Mouse (Mus musculus) gastrocnemius, postnatal 36 days (tissue): ENCODE measurements around the gene Dlgap1. TPM values are rescaled to one million over a fixed set of nuclear protein-coding genes. Genes with fewer than 3 reads are reported as not detected.
"Not testable (repeated sequence)": the region's sequence is repeated elsewhere in the genome, so short reads cannot be mapped to it uniquely, and the experiment has no call there.

ENCODE experiments used
- DNase-seq, 2 experiments: peaks; one replicate each; pipeline ENCODE4 v3.0.0; 2022
- intact Hi-C: fragments of 180-260 bp; cut with DNase I; formaldehyde crosslinking; loops from one replicate; pipeline ENCODE4 v1.15.1; 2025
- total RNA-seq, 2 experiments: library from RNA; stranded (reverse); gene quantifications; 2 replicates each; pipeline ENCODE4 v1.2.3; 2021

Dlgap1 gene
- total RNA-seq, 2 experiments from 2014 or later = 0.10 to 0.54 TPM

- intact Hi-C loops = no loop called here
- no peak for DNase-seq
These were observed 544.9 kb downstream of the Dlgap1 start for GRCm38 (mm10) chr17:70513736-70514135.

GRCm38 (mm10) chr17:70516506-70516905 lies 547.6 kb downstream of the Dlgap1 start:
- intact Hi-C loops = no loop called here
- no peak for DNase-seq

DNA sequence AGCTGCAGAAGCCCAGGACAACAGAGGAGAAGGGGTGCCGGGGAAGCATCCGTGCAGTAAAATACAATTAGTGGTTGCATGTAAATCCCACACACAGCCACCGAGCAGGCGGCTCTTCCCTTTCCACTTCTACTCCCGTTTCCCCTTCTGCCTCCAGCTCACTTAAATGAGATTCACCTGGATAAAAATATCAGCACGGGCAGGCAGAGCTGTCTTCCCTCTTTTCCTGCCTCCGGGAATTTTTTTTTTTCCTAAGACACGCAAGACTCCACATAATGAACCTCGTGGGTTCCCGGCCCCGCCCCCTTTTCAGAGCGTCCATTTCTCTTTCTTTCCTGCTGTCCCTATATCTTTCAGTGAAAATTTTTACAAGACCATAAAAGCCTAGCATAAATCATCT lies 548.5 kb downstream of the Dlgap1 start:
- no peak for DNase-seq
- intact Hi-C loops = no loop called here

DNA sequence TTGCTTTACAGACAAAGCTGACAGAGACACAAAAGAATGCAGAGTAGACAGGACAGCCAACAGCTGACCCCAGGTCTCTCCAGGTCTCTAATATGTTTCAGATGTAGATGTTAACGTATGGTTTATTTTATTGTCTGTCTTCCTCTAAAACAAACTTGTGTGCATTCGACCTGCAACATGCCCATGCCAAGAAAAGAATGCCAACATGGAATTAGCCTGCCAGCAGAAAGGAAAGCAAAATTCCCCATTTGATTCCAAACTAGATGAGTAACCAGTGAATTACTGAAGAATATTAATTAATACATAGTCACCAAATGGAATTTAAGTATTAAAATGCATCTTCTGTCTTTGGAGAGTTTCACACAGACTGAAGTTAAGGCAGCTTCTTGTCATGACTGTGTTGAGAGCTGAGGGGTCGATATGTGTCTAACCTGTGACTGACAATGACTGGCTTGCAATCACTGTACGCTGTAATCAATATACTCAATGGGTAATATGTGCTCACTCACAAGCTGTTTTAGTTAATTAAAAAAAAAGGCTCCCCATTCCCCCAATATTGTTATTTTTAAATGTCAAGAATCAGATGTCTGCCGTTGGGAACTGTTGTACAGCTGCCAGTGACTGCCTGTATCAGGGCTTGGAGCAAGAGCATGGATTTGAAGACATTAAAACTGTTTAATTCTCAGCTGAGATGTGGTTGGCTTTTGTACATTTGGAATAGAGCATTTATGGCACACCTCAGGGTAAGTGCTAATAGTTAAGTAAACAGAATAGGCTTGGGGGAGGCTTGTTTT lies 552.4 kb downstream of the Dlgap1 start:
- DNase-seq = no peak
- intact Hi-C loops = no loop called here

DNA sequence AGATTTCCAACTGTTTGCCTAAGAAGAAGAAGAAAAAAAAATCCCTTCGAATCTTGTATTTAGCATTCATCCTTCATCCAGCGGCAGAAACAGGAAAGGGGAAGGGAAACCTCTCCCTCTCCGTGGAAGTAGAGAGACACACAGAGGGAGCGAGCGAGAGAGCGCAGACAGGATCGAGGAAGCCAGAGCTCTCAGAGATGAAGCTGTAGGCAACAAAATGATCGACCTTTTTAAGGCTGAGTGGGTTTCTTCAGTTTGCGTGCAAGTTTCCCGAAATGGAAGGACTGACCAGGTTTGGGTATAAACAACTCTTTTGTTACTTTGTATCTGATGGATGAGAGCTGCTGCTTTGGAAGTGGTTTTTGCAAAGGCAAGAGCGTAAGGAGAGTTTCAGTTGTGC lies 553.1 kb downstream of the Dlgap1 start:
- intact Hi-C loops = no loop called here
- DNase-seq = no peak

GRCm38 (mm10) chr17:70525990-70526389 lies 557.1 kb downstream of the Dlgap1 start:
- no peak for DNase-seq
- intact Hi-C loops = loop anchor here (2.0 kb wide), 1 partner anchor 107 kb away; no protein-coding TSS in a partner anchor

- intact Hi-C loops = loop anchor here (2.0 kb wide), 1 partner anchor 106 kb away; no protein-coding TSS in a partner anchor
- DNase-seq = no peak
These were observed 558.2 kb downstream of the Dlgap1 start for GRCm38 (mm10) chr17:70527101-70527500.

GRCm38 (mm10) chr17:70528196-70529187 lies 559.6 kb downstream of the Dlgap1 start:
- intact Hi-C loops = loop anchor here (2.0 kb wide), 1 partner anchor 154 kb away; no protein-coding TSS in a partner anchor
- no peak for DNase-seq

DNA sequence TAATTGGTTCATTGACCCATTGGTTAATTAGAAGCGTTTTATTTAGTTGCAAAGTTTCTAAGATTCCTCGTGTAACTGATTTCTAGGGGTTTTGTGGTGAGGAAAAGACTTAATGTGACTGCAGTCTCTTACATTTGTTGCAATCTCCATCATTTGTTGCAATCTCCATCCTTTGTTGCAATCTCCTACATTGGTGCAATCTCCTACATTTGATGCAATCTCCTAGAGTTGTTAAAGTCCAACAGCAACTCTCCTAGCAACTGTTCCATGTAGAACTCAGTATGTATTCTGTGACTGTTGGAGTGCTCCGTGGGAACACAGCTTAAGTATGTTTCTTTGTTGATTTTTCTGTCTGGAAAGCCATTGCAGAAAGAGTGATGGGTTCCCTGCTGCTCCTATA lies 565.4 kb downstream of the Dlgap1 start:
- no peak for DNase-seq
- intact Hi-C loops = no loop called here

DNA sequence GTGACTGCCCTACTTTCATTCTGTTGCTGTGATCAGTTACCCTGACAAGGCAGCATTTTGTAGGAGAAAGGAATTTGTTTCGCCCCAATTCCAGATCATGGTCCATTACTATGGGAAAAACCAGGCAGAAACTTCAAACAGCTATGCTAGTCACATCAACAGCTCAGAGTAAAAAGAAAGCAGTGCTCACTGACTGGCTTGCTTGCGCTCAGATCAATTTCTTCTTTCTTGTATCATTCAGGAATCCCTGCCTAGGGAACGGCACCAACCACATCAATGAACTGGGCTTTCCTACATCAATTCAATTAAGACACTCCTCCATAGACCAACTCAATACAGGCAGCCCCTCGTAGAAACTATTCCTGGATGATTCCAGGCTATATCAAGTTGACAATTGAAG lies 572.9 kb downstream of the Dlgap1 start:
- DNase-seq = no peak
- intact Hi-C loops = no loop called here

- no peak for DNase-seq
These were observed 581.9 kb downstream of the Dlgap1 start for GRCm38 (mm10) chr17:70550793-70551192.

DNA sequence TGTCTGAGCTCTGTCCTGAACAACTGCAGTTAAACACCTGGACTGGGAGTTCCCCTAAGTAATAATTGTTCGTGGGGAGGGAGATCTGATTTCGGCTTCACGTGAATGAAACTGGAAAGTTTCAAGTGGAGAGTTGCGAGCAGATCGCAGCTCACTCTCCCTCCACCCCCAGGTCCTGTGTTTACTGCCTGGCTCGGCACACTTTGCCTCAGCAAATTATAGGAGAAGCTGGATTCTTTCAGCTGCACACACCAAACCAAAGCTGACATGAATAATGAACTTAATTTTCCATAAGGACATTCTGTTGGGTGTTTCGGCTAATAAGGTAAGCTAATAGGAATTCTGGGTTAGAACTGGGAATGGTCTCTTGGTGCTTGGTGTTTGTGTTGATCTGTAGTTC lies 592.7 kb downstream of the Dlgap1 start:
- no peak for DNase-seq
- intact Hi-C loops = no loop called here

More at GRCm38 (mm10) chr17:70550793-70551192, 581.9 kb downstream of the Dlgap1 start:
- intact Hi-C loops = no loop called here

DNA sequence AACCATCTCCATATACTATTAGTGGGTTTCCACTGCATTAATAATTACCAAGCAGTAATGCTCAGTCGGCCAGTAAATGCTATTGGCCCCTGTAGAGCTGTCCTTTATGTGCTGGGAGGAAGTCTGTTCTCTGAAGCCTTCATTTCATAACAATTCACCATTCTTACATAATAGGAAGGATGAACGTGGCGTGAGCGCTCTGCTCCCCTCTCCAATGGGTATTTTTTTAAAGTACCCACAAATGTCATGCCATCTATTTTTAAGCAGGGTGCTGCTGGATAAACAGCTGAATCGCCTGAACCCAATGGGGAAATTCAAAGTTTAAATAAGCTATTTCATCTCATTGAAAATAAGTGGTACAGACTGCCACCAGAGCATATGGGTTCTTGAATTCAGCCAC lies 602.0 kb downstream of the Dlgap1 start:
- DNase-seq = no peak
- intact Hi-C loops = no loop called here

DNA sequence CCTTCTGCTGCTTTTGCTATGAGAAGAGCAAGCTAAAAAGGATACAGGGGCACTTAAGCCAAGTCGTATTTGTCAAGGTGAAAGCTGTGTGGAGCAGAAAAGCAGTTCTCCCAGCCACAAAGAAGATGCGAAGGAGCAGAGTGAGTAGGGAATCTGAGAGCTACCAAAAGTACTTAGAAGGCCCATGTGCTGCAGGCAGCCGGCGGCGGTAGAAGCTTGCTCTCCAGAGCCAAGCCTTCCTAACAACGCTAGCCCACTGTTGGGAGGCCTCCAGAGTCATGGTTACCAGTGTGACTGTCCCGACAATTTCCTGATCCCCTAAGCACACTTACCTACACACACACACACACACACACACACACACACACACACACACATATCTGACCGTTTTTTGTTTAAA lies 614.2 kb downstream of the Dlgap1 start:
- no peak for DNase-seq
- intact Hi-C loops = no loop called here

GRCm38 (mm10) chr17:70586735-70587425 lies 618.0 kb downstream of the Dlgap1 start:
- intact Hi-C loops = no loop called here
- no peak for DNase-seq

- intact Hi-C loops = not testable (repeated sequence)
These were observed 619.2 kb downstream of the Dlgap1 start for GRCm38 (mm10) chr17:70587975-70588630.

DNA sequence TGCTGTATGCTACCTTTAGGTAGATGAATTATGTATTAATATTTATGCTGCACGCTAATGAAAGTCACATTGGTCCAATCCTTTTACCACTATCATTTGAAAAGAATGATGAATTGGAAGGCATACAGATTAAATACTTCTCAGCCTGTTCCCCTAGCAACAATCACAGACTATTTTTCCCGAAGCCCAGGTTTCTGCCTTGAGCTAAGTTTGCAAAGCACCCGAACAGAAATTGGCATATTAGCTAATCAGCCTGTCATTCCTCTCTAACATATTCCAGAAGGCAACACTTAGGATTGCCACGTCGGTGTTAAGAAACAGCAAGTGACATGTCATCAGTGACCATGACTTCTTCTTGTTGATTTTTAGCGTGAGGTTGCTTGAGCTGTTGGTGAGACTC lies 619.8 kb downstream of the Dlgap1 start:
- DNase-seq = no peak
- intact Hi-C loops = no loop called here

More at GRCm38 (mm10) chr17:70587975-70588630, 619.2 kb downstream of the Dlgap1 start:
- DNase-seq = not testable (repeated sequence)

- DNase-seq = no peak
- intact Hi-C loops = no loop called here
These were observed 620.3 kb downstream of the Dlgap1 start for GRCm38 (mm10) chr17:70589140-70589539.

DNA sequence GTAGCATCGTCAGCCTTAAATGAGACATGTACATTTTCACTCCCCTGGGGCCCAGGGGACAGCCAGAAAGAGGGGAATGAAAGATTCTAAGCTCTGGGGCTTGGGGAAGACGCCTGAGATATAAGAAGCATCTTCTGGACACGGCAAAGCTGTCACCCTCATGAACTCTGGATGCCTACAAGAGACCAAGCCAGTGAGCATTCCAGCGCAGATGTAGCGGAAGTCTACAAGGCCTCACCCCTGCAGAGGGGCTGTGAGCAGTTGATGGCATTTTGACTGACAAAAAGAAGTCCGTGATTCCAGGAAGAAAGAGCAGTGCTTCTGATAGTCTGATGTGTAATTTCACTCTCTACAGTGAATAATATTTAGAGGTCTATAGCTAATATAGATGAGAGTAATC lies 621.6 kb downstream of the Dlgap1 start:
- intact Hi-C loops = no loop called here
- DNase-seq = no peak

DNA sequence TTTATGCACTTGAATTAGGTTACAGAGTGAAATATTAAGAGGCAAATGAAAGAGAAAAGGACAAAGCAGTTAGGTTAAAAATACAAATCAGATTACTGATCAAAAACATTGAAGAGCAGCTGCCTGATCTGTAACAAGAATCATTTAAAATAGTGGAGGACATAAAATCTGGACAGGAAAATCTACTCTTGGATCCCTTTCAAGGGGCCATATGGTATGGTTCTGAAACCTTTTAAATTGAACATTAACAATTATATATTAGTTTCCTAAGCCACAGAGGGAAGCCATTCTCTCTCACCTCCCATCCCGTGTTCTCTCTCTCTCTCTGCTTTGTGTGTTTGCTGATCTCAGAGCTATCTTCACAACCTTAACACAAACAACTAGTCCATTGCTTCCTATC lies 625.4 kb downstream of the Dlgap1 start:
- intact Hi-C loops = no loop called here
- no peak for DNase-seq
